Mouse (Mus musculus) liver, embryonic 12.5 days (tissue): ENCODE measurements at regions not wholly inside any gene's neighbourhood (a gene's known extent, or its start where the extent isn't known, plus 50 kb on each side); places are given as distances from the start of the nearest gene placed in this dataset.
A peak's percentile ranks its signal among the peaks of the same experiment; 100 is the strongest.

Source experiments
- ATAC-seq: fragments of 200-750 bp; cut with Nextera tagmentation; 2 replicates; pipeline ENCODE4 v1.8.0; 2017; ENCODE audit warnings: moderate number of reproducible peaks, mild to moderate bottlenecking, moderate library complexity
- H3K27ac ChIP-seq: fragments of 300-500 bp; sonication (generic); 2 replicates; pipeline ENCODE4 v1.5.1; 2016; ENCODE audit warnings: mild to moderate bottlenecking
- H3K27me3 ChIP-seq: fragments of 300-500 bp; sonication (generic); replicated peaks from 2 replicates; pipeline ENCODE4 v1.6.1; 2016; ENCODE audit warnings: mild to moderate bottlenecking, moderate library complexity
- H3K36me3 ChIP-seq: fragments of 300-500 bp; sonication (generic); 2 replicates; pipeline ENCODE4 v1.6.1; 2016; ENCODE audit warnings: mild to moderate bottlenecking, moderate library complexity
- H3K4me1 ChIP-seq: fragments of 300-500 bp; sonication (generic); 2 replicates; pipeline ENCODE4 v1.6.1; 2016
- H3K4me2 ChIP-seq: fragments of 300-500 bp; sonication (generic); 2 replicates; pipeline ENCODE4 v1.6.1; 2016; ENCODE audit warnings: mild to moderate bottlenecking, moderate library complexity
- H3K4me3 ChIP-seq: fragments of 300-500 bp; sonication (generic); 2 replicates; pipeline ENCODE4 v1.5.1; 2016; ENCODE audit warnings: mild to moderate bottlenecking, moderate library complexity
- H3K9ac ChIP-seq: fragments of 300-500 bp; sonication (generic); 2 replicates; pipeline ENCODE4 v1.6.1; 2016; ENCODE audit warnings: mild to moderate bottlenecking, moderate library complexity
- H3K9me3 ChIP-seq: fragments of 300-500 bp; sonication (generic); replicated peaks from 2 replicates; pipeline ENCODE4 v1.6.1; 2016; ENCODE audit warnings: mild to moderate bottlenecking, moderate library complexity
- WGBS: fragments of 180-500 bp; shearing (Covaris S2); methylation state at CpG from one replicate; pipeline ENCODE4 v1.1.7; 2016; ENCODE audit not compliant: insufficient replicate concordance; 5-methylcytosine and 5-hydroxymethylcytosine counted together

GRCm38 (mm10) chr17:81180813-81181424 is 116.0 kb upstream of the Thumpd2 start:
- no peak for ATAC-seq
- H3K4me1 ChIP-seq: 0 out of 2 replicates have a peak, but pooled peaks cover 3% of the 10 kb centered on the region
- no peak overlapping the region for H3K9ac ChIP-seq
- no peaks in the 10 kb centered on the region for H3K36me3 ChIP-seq
- 72% methylated on average over 8 of the region's 8 CpGs for WGBS
- no peak overlapping the region for H3K27ac ChIP-seq
- no peaks in the 10 kb centered on the region for H3K27me3 ChIP-seq
- peaks cover 8% of the 10 kb centered on the region; the same call in 1 of the 2 replicates for H3K9me3 ChIP-seq
- no peak overlapping the region for H3K4me3 ChIP-seq
- H3K4me2 ChIP-seq: no peak overlapping the region

- no peak overlapping the region for H3K27ac ChIP-seq
- H3K36me3 ChIP-seq: no peaks in the 10 kb centered on the region
- ATAC-seq: no peak
- 0 out of 2 replicates have a peak, but pooled peaks cover 3% of the 10 kb centered on the region for H3K4me1 ChIP-seq
- H3K9me3 ChIP-seq: peaks cover 8% of the 10 kb centered on the region; the same call in 1 of the 2 replicates
- H3K4me3 ChIP-seq: no peak overlapping the region
- 74% methylated on average over 3 of the region's 3 CpGs for WGBS
- no peak overlapping the region for H3K9ac ChIP-seq
- H3K27me3 ChIP-seq: no peaks in the 10 kb centered on the region
- no peak overlapping the region for H3K4me2 ChIP-seq
Measured at GRCm38 (mm10) chr17:81176306-81176705, 111.4 kb upstream of the Thumpd2 start.

- ATAC-seq: peak; percentile 60
- no peak overlapping the region for H3K9ac ChIP-seq
- H3K36me3 ChIP-seq: no peaks in the 10 kb centered on the region
- 0 out of 2 replicates have a peak, but pooled peaks cover 3% of the 10 kb centered on the region for H3K4me1 ChIP-seq
- no peaks in the 10 kb centered on the region for H3K27me3 ChIP-seq
- 49% methylated on average over 4 of the region's 4 CpGs for WGBS
- no peak overlapping the region for H3K4me3 ChIP-seq
- no peak overlapping the region for H3K27ac ChIP-seq
- H3K4me2 ChIP-seq: no peak overlapping the region
- peaks cover 8% of the 10 kb centered on the region; the same call in 1 of the 2 replicates for H3K9me3 ChIP-seq
Measured at GRCm38 (mm10) chr17:81175877-81176276, 111.0 kb upstream of the Thumpd2 start.

- Histone ChIP-seq H3K27me3 (no peaks in the 10 kb centered on the region), H3K4me3 (no peak overlapping the region), H3K27ac (no peak overlapping the region), H3K9ac (no peak overlapping the region), H3K4me1 (0 out of 2 replicates have a peak, but pooled peaks cover 3% of the 10 kb centered on the region), H3K36me3 (no peaks in the 10 kb centered on the region), H3K4me2 (no peak overlapping the region), H3K9me3 (peaks cover 5% of the 10 kb centered on the region; the same call in 1 of the 2 replicates)
- no peak for ATAC-seq
- 57% methylated on average over 3 of the region's 3 CpGs for WGBS
Measured at GRCm38 (mm10) chr17:81172943-81173342, 108.1 kb upstream of the Thumpd2 start.

GRCm38 (mm10) chr17:81169118-81169517 is 104.2 kb upstream of the Thumpd2 start:
- no peak for ATAC-seq
- H3K4me2 ChIP-seq: no peak overlapping the region
- H3K4me3 ChIP-seq: no peak overlapping the region
- no peaks in the 10 kb centered on the region for H3K9me3 ChIP-seq
- WGBS: 71% methylated on average over 5 of the region's 5 CpGs
- H3K27ac ChIP-seq: no peak overlapping the region
- H3K36me3 ChIP-seq: no peaks in the 10 kb centered on the region
- no peak overlapping the region for H3K9ac ChIP-seq
- H3K27me3 ChIP-seq: no peaks in the 10 kb centered on the region
- no peaks in the 10 kb centered on the region for H3K4me1 ChIP-seq

GRCm38 (mm10) chr17:81150730-81151129 is 85.8 kb upstream of the Thumpd2 start:
- H3K4me2 ChIP-seq: no peak overlapping the region
- H3K4me1 ChIP-seq: no peaks in the 10 kb centered on the region
- no peak overlapping the region for H3K27ac ChIP-seq
- no peaks in the 10 kb centered on the region for H3K9me3 ChIP-seq
- no peak overlapping the region for H3K4me3 ChIP-seq
- no peak for ATAC-seq
- no peak overlapping the region for H3K9ac ChIP-seq
- 70% methylated on average over 4 of the region's 4 CpGs for WGBS
- H3K36me3 ChIP-seq: no peaks in the 10 kb centered on the region
- no peaks in the 10 kb centered on the region for H3K27me3 ChIP-seq

- no peak overlapping the region for H3K27ac ChIP-seq
- ATAC-seq: no peak
- H3K36me3 ChIP-seq: no peaks in the 10 kb centered on the region
- H3K4me3 ChIP-seq: no peak overlapping the region
- H3K9ac ChIP-seq: no peak overlapping the region
- H3K4me1 ChIP-seq: no peaks in the 10 kb centered on the region
- no peaks in the 10 kb centered on the region for H3K9me3 ChIP-seq
- WGBS: 65% methylated on average over 6 of the region's 6 CpGs
- H3K4me2 ChIP-seq: no peak overlapping the region
- no peaks in the 10 kb centered on the region for H3K27me3 ChIP-seq
Measured at GRCm38 (mm10) chr17:81134702-81135101, 69.8 kb upstream of the Thumpd2 start.

- Histone ChIP-seq H3K9me3 (no peaks in the 10 kb centered on the region), H3K4me2 (no peak overlapping the region), H3K36me3 (no peaks in the 10 kb centered on the region), H3K27me3 (no peaks in the 10 kb centered on the region), H3K4me1 (no peaks in the 10 kb centered on the region), H3K27ac (no peak overlapping the region), H3K4me3 (no peak overlapping the region), H3K9ac (no peak overlapping the region)
- WGBS: 53% methylated on average over 4 of the region's 4 CpGs
- no peak for ATAC-seq
Measured at GRCm38 (mm10) chr17:81133227-81133626, 68.3 kb upstream of the Thumpd2 start.
